Mouse (Mus musculus) layer of hippocampus, adult 11-12 months (tissue): ENCODE measurements at regions not wholly inside any gene's neighbourhood (a gene's known extent, or its start where the extent isn't known, plus 50 kb on each side); places are given as distances from the start of the nearest gene placed in this dataset.
A peak's percentile ranks its signal among the peaks of the same experiment; 100 is the strongest.

Source experiments
- DNase-seq: peaks from one replicate; pipeline ENCODE4 v3.0.0; 2022; ENCODE audit warnings: low spot score

DNA sequence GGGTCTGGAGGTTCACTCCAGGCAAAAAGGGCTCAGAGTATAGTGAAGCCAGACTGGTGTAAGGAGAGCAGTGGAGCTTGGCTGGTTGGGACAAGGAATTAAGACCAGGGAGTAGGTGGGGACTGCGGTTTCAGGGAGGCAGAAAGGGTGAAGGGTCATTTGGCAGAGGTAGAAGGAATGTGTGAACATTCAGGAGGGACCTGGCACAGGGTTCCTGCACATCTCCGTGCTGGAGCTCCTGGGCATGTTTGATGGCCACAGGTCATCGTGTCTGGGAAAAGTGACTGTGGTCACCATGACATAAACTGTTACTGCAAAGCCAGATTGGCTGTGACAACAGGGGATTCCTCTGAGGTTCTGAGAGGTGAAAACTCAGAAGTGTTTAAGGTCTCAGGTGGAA, 202.3 kb downstream of the Gadd45g start:
- no peak for DNase-seq

- no peak for DNase-seq
Observed at GRCm38 (mm10) chr13:52049249-52049648, 202.8 kb downstream of the Gadd45g start.

- DNase-seq = no peak
Observed at GRCm38 (mm10) chr13:52055741-52056140, 209.3 kb downstream of the Gadd45g start.

DNA sequence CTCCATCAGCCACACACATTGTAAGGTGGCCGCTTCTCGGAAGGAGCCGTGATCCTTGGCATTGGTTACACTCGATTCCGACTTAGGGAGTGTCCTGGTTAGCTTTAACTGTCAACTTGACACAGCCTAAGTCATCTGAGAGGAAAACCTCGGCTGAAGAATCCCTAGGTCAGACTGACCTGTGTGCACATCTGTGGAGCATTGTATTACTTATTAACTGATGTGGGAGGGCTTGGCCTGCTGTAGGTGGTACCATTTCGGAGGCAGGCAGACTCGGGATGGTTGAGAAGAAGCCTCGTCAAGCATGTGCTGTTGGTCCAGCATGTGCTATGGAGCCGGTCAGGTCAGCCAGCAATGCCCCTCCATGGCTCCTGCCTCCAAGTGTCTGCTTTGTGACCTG, 211.0 kb downstream of the Gadd45g start:
- DNase-seq = no peak

GRCm38 (mm10) chr13:52059756-52060417, 213.4 kb downstream of the Gadd45g start:
- DNase-seq = no peak

DNA sequence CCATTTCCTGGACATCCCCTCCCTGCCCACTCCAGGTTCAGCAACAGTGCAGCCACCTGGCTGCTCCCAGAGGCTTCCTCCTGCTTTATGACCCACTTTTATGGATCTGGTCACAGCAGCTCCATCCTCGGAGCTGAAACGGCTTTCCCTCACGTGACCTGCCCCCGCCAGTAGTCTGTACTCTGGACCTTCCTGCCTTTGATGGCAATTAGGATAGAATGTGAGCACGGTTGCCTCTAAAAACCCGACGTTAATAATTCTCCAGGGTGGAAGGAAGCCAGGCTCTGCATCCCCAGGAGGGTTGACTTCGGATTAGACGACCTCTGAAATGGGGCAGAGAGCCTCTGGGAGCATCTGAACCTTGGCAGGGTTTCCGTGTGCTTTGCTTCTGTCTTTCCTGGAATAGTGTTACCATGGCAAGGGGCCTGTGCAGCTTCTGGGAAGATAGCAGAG, 214.0 kb downstream of the Gadd45g start:
- no peak for DNase-seq

- no peak for DNase-seq
Observed at GRCm38 (mm10) chr13:52061454-52061853, 215.0 kb downstream of the Gadd45g start.

DNA sequence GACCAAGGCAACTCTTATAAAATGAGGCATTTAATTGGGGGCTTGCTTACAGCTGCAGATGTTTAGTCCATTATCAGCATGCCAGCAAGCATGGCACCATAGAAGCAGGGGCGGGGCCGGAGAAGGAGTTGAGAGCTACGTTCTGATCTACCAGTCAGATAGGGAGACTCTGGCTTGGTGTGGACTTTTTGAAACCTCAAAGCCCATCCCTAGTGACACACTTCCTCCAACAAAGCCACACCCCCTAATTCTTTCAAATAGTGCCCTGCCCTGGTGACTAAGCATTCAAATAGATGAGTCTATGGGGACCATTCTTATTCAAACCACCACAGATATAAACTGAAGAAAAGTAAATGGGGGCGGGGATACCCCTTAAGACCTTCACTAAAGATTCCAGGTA, 215.4 kb downstream of the Gadd45g start:
- DNase-seq = no peak

DNA sequence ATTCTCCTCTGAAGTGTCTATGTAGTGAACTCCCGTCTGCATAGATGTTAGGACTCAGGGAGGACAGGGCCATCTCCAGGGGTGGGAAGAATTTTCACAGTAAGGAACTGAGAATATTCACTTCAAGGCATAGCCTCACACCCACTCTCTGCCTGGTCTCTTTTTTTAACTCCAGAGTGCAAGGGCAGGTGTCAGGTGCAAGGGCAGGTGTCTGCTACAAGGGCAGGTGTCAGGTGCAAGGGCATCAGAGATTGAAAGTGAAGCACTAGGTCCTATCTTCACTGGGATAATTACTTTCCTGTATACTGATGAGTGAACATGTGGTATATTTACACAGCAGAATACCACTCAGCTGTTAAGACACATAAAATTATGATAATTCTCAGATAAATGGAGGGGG, 216.1 kb downstream of the Gadd45g start:
- DNase-seq = no peak

- no peak for DNase-seq
Observed at GRCm38 (mm10) chr13:52065274-52065673, 218.8 kb downstream of the Gadd45g start.

DNA sequence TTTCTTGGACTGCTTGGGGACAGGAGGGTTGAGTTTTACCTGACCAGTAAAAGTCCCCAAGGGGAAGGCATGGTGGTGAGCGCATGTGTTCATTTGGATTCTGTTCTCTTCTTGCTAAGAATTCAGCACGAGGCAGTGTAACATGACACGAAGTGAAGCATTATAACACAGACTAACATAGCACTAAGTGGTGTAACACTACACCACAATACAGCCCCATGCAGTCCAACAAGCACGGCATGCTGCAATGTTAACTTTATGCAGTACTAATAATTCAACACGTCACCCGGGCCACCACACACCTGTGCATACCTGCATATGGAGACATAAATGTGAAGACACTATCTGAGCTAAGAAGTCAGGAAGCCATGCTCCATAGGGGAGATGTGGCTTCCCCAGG, 219.2 kb downstream of the Gadd45g start:
- DNase-seq = no peak

GRCm38 (mm10) chr13:52067048-52067447, 220.6 kb downstream of the Gadd45g start:
- DNase-seq = no peak

- DNase-seq = no peak
Observed at GRCm38 (mm10) chr13:52068886-52069439, 222.5 kb downstream of the Gadd45g start.

GRCm38 (mm10) chr13:52069714-52070113, 223.2 kb downstream of the Gadd45g start:
- DNase-seq = no peak

DNA sequence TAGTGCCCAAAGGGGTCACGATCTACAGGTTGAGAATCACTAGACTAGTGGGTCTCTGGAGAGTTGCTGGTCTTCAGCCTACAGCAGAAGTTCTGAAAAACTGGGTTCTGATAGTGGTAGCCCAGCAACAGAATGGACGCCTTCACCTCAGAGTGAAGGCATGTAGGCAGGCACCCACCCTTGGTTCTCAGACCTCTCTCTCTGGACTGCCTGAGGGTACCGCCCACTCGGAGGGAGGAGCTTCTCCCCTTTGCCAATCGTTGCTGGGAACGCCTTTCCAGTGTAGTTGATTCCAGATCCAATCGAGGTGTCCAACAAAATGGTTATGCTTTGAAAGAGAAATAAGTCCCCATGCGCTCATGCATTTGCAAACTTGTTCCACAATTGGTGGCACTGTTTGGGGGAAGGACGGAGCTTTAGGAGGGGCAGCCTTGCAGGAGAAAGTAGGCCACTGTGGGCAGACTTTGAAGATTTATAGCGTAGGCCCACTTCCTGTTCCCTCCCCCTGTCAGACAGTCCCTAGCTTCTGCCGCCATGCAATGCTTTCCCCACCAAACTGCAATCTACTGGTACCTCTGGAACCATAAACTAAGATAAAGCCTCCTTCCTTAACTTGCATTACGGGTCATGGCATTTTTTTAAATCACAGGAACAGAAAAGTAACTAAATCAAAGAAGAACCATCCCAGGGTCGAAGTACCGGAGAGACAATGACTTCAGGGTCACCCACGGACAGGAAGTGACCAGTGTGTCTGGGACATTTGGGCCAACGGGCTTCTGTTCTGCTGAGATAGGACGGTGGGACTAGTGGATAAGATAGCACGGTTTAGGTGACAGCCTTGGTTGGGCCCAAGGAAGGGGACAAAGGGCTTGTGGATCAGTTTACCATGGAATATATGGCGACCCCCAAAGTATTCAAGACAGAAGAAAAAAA, 224.5 kb downstream of the Gadd45g start:
- DNase-seq = no peak

GRCm38 (mm10) chr13:52077616-52078015, 231.1 kb downstream of the Gadd45g start:
- peak; percentile 14 for DNase-seq

DNA sequence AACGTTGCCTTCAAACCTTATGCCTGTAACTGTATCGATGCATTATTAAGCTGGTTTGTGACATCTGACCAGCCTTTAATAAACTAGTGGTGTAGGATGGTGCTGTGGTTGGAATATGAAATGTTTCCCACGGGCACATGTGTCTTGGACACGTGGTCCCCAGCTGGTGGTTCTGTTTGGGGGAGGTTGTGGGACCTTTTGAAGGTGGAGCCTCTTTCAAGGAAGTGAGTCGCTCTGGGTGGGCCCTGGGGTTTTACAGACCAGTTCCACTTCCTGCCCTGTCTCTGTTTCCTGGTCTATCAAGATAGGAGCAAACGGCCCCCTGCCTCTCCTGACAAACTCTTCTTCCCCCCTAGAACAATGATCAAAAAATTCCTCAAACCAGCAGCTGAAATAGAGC, 232.1 kb downstream of the Gadd45g start:
- no peak for DNase-seq

DNA sequence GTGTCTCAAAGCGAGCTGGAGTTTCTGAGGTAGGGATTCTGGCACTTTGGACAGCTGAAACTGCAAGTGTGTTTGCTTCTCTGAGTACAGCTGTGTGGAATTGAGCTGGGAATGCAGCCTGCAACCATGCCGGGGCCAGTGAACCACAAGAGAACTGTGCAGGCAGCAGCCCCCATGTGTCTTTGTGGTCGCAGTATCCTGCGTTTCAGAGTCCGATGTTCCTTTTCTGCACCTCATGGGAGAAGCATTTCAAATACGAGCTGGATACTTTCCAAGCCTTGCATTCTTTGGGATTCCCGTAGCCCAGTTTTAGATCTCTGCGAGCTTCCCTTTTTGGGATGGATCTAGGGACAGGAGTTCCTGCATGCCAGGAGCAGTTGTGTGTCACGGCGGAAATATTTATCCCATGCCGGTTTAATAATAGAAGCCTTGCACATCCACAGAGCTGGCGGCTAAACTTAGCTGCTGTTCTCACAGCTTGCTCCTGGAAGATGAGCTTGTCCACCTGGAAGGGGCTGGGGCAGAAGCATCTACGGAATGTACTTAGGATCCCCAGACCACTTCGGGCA, 233.3 kb downstream of the Gadd45g start:
- no peak for DNase-seq

DNA sequence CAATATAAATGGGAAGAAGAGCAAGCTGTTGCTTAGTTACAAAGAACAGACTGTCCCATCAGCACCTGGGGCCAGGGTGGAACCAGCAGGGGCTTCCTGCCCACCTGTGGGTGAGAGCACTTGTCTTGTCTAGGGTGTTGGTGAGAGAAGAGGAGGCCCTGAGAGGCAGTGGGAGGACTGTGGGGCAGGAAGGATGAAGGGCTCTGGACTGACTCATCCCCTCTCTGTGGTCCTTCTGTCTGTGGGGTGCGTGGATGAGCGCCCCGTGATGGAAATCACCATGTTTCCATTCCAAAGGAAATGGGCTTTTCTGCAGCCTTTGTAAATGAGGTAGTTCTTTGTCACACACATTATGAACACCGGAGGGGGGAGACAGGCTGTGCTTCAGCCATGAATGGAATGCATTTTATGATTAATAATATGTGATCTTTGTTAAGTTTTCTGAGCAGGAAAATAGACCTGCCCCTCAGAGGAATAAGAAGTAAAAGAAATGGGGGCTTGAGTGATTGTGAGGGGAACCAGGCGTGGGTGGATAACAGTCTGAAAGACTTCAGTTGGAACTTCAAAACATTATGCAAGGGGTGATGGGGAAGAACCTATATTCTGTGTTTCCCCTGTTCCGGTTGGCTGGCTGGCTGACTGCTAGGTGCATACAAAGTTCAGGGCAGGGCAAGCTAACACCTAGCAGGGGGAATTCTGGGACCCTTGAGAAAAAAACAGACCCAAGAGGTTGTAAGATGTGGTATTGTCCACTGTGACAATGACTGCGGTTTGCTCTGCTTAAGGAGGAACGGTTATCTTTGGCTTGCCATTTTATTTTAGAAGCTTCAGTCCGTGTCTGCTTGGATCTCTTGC, 237.3 kb downstream of the Gadd45g start:
- no peak for DNase-seq

- DNase-seq = no peak
Observed at GRCm38 (mm10) chr13:52085110-52085509, 238.6 kb downstream of the Gadd45g start.

- DNase-seq = no peak
Observed at GRCm38 (mm10) chr13:52088319-52088718, 241.8 kb downstream of the Gadd45g start.

DNA sequence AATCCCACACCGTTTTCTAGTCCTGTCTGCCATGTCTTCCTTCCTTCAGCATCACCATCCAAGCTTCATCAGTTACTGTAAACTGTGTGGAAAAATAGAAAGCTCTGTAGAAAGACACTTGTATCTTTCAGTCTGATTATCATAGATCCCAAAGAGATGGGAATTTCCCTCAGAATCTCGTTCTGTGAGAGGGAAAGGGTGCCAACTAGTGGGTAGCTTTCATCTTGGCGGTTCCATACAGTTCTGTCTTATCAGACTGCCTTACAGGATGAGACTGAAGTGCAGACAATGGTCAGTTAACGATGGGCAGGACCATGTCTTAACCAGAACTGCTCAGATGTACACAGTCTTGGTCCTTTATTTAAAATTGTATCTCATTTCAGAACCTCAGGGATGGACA, 243.9 kb downstream of the Gadd45g start:
- no peak for DNase-seq
